Mouse (Mus musculus): ENCODE data around the gene Ttc7b. TPM values are rescaled to one million over a fixed set of nuclear protein-coding genes. Genes with fewer than 3 reads are reported as not detected.

Ttc7b gene
- polyA plus RNA-seq, 1 experiment, result 0.13 TPM

GRCm38 (mm10) chr12:100313785-100314375 is 206.7 kb downstream of the Ttc7b start:
- Histone ChIP-seq H3K4me3 (replicated peaks) (no peak overlapping the region), H3K27me3 (ENCODE audit: control insufficient read depth) (no peaks in the 10 kb centered on the region), H3K4me1 (ENCODE audit: control insufficient read depth) (no peaks in the 10 kb centered on the region), H3K36me3 (ENCODE audit: control insufficient read depth) (no peaks in the 10 kb centered on the region), H3K9me3 (ENCODE audit: control insufficient read depth, low read length) (no peaks in the 10 kb centered on the region)
- TF ChIP-seq GATA1 (IDR thresholded peaks at IDR 0.05; ENCODE audit: low read length), result no peak
- no peak for TF ChIP-seq TAL1 (IDR thresholded peaks at IDR 0.05; ENCODE audit: low read length)

GRCm38 (mm10) chr12:100313209-100313608 is 207.4 kb downstream of the Ttc7b start:
- Histone ChIP-seq H3K9me3 (ENCODE audit: control insufficient read depth, low read length) (no peaks in the 10 kb centered on the region), H3K36me3 (ENCODE audit: control insufficient read depth) (no peaks in the 10 kb centered on the region), H3K4me1 (ENCODE audit: control insufficient read depth) (no peaks in the 10 kb centered on the region), H3K27me3 (ENCODE audit: control insufficient read depth) (no peaks in the 10 kb centered on the region), H3K4me3 (replicated peaks) (no peak overlapping the region)
- TF ChIP-seq TAL1 (IDR thresholded peaks at IDR 0.05; ENCODE audit: low read length), result no peak
- TF ChIP-seq GATA1 (IDR thresholded peaks at IDR 0.05; ENCODE audit: low read length), result no peak

GRCm38 (mm10) chr12:100310471-100311392 is 209.9 kb downstream of the Ttc7b start:
- no peaks in the 10 kb centered on the region for H3K27me3 ChIP-seq (ENCODE audit: control insufficient read depth)
- TF ChIP-seq GATA1 (IDR thresholded peaks at IDR 0.05; ENCODE audit: low read length) (no peak), TAL1 (IDR thresholded peaks at IDR 0.05; ENCODE audit: low read length) (no peak)
- H3K4me1 ChIP-seq (ENCODE audit: control insufficient read depth), result no peaks in the 10 kb centered on the region
- H3K9me3 ChIP-seq (ENCODE audit: control insufficient read depth, low read length), result no peaks in the 10 kb centered on the region
- no peak overlapping the region for H3K4me3 ChIP-seq (replicated peaks)
- H3K36me3 ChIP-seq (ENCODE audit: control insufficient read depth), result no peaks in the 10 kb centered on the region

- Histone ChIP-seq H3K4me3 (replicated peaks) (no peak overlapping the region), H3K9me3 (ENCODE audit: control insufficient read depth, low read length) (no peaks in the 10 kb centered on the region), H3K27me3 (ENCODE audit: control insufficient read depth) (no peaks in the 10 kb centered on the region), H3K36me3 (ENCODE audit: control insufficient read depth) (no peaks in the 10 kb centered on the region), H3K4me1 (ENCODE audit: control insufficient read depth) (no peaks in the 10 kb centered on the region)
- TF ChIP-seq GATA1 (IDR thresholded peaks at IDR 0.05; ENCODE audit: low read length) (no peak), TAL1 (IDR thresholded peaks at IDR 0.05; ENCODE audit: low read length) (no peak)
Measured at GRCm38 (mm10) chr12:100309201-100309600, 211.4 kb downstream of the Ttc7b start.

DNA sequence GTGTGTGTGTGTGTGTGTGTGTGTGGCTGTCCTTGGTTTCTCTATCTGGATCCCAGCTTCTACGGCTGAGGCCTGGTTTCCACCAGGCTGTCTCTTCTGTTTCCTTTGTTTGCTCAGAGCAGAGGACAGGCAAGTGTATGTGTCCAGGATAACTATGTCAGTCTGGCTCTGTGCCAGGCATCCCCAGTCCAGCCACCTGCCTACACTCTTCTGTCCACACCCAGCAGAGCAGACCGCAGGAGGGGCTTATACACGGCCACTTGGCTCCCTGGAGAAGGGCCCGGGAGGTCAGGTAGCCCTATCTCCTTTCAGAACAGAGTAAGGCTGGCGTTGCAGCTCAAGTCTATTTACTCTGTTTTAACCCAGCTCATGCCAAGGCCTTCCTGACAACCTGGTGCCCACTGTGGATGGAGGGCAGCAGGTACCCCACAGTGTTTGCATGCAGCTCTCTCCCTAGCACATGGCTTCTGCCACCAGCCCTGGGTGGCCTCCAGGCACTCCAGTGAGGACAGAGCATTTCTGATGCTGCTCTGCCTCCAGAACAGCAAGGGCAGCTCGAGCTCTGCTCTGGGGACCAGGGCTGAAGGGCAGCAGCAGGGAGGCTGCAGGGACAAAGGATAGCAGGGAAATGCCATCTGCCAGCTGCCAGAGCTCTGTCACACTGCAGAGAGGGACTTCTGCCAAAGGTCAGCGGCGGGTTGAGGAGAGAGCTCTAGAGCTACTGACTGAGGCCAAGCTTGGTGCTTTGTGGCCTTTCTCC is 212.9 kb downstream of the Ttc7b start:
- H3K27me3 ChIP-seq (ENCODE audit: control insufficient read depth), result no peaks in the 10 kb centered on the region
- H3K9me3 ChIP-seq (ENCODE audit: control insufficient read depth, low read length), result no peaks in the 10 kb centered on the region
- TF ChIP-seq TAL1 (IDR thresholded peaks at IDR 0.05; ENCODE audit: low read length) (no peak), GATA1 (IDR thresholded peaks at IDR 0.05; ENCODE audit: low read length) (no peak)
- H3K36me3 ChIP-seq (ENCODE audit: control insufficient read depth), result no peaks in the 10 kb centered on the region
- no peaks in the 10 kb centered on the region for H3K4me1 ChIP-seq (ENCODE audit: control insufficient read depth)
- H3K4me3 ChIP-seq (replicated peaks), result no peak overlapping the region

GRCm38 (mm10) chr12:100306336-100306735 is 214.3 kb downstream of the Ttc7b start:
- Histone ChIP-seq H3K27me3 (ENCODE audit: control insufficient read depth) (no peaks in the 10 kb centered on the region), H3K36me3 (ENCODE audit: control insufficient read depth) (no peaks in the 10 kb centered on the region; the same call in 1 of the 2 replicates), H3K9me3 (ENCODE audit: control insufficient read depth, low read length) (no peaks in the 10 kb centered on the region), H3K4me3 (replicated peaks) (no peak overlapping the region), H3K4me1 (ENCODE audit: control insufficient read depth) (no peaks in the 10 kb centered on the region)
- TF ChIP-seq TAL1 (IDR thresholded peaks at IDR 0.05; ENCODE audit: low read length) (no peak), GATA1 (IDR thresholded peaks at IDR 0.05; ENCODE audit: low read length) (no peak)

DNA sequence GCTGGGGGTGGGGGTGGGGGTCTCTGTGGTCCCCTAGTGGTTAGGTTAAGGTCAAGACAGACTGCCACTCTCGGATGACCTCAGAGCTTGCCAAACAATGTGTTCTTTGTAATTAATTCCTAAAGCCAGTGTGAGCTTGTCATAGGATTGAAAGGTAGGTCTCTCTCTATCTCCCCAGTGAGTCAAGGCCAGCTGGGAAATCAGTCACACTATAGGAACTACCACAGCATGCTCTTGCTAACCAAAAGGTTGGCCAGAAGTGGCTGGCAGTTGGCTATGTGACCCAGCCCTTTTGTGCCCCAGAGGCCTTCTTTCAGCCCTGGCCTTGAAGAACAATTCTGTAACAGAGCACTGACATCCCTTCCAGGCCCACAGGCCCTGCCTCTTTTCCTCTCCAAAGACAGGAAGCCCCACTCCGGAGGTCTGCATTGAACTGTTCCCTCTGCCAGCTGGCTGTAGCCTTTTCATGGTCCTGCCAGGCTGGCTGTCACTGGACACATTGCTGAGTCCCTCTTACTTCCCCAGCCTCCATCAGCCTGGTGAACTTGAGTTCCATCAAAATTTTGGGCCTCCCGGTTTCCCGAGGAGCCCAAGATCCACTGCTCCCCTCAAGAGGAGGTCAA is 215.5 kb downstream of the Ttc7b start:
- TF ChIP-seq TAL1 (IDR thresholded peaks at IDR 0.05; ENCODE audit: low read length), result no peak
- no peak for TF ChIP-seq GATA1 (IDR thresholded peaks at IDR 0.05; ENCODE audit: low read length)
- H3K4me1 ChIP-seq (ENCODE audit: control insufficient read depth), result no peaks in the 10 kb centered on the region
- no peaks in the 10 kb centered on the region for H3K27me3 ChIP-seq (ENCODE audit: control insufficient read depth)
- H3K4me3 ChIP-seq (replicated peaks), result no peak overlapping the region
- H3K36me3 ChIP-seq (ENCODE audit: control insufficient read depth), result no peaks in the 10 kb centered on the region; the same call in 1 of the 2 replicates
- no peaks in the 10 kb centered on the region for H3K9me3 ChIP-seq (ENCODE audit: control insufficient read depth, low read length)

DNA sequence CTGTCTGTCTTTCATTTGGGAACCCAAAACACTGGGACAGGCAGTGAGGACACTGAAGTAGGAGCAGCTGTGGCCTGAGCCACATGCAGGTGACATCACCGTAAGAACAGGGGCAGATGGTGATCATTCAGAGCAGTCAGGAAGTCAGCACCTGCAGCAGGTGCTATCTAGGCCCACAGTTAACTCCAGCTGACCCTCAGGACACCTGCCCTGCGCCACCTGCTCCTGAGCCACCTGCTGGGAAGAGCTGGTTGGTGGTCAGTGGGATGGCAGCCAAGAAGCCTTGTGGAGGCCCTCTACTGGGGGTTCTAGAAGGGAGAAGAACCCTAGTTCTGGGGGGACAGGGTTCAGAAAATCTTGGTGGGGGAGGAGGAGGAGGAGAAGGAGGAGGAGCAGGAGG is 216.3 kb downstream of the Ttc7b start:
- Histone ChIP-seq H3K27me3 (ENCODE audit: control insufficient read depth) (no peaks in the 10 kb centered on the region), H3K4me1 (ENCODE audit: control insufficient read depth) (no peaks in the 10 kb centered on the region)
- TF ChIP-seq TAL1 (IDR thresholded peaks at IDR 0.05; ENCODE audit: low read length) (no peak), GATA1 (IDR thresholded peaks at IDR 0.05; ENCODE audit: low read length) (no peak)

More for the DNA sequence above, 216.3 kb downstream of the Ttc7b start:
- Histone ChIP-seq H3K4me3 (replicated peaks) (no peak overlapping the region), H3K36me3 (ENCODE audit: control insufficient read depth) (no peaks in the 10 kb centered on the region; the same call in 1 of the 2 replicates), H3K9me3 (ENCODE audit: control insufficient read depth, low read length) (no peaks in the 10 kb centered on the region)

Data from erythroblast, embryonic 14.5 days (primary cell).